Mouse (Mus musculus) bone marrow, adult 2 months (tissue): ENCODE data around the gene Stac3.
A peak's percentile ranks its signal among the peaks of the same experiment; 100 is the strongest.

ENCODE experiments used
- CTCF ChIP-seq: fragments of 200-500 bp; IDR thresholded peaks from 2 replicates; pipeline ENCODE4 v1.5.1; 2011; ENCODE audit warnings: low read length, control low read depth; ENCODE audit not compliant: control insufficient read depth, insufficient read depth
- POLR2A ChIP-seq: fragments of 200-500 bp; IDR thresholded peaks from 2 replicates; pipeline ENCODE4 v1.6.1; 2011; ENCODE audit warnings: low read depth, mild to moderate bottlenecking, control low read depth, low read length, borderline replicate concordance; ENCODE audit not compliant: control insufficient read depth

DNA sequence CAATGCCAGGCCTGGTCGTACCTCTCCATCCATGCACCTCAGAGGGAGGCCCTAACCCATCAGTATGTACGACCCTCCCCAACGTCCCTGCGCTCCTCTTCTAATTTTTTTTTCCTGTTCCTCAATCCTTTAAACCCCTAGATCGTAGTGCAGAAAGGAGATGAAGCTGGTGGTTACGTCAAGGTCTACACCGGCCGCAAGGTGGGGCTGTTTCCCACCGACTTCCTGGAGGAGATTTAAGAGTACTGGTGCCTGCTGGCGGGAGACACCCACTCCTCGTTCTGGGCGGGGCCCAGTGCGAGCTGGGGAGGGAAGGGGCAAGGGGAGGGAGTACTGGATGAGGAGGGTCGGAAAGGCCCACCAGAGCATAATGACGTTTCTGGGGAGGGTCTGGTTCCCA is 6.8 kb downstream of the Stac3 start:
- TF ChIP-seq CTCF (peak; percentile 78), POLR2A (no peak)
